Mouse (Mus musculus) heart, embryonic 16.5 days (tissue): ENCODE measurements at regions not wholly inside any gene's neighbourhood (a gene's known extent, or its start where the extent isn't known, plus 50 kb on each side); places are given as distances from the start of the nearest gene placed in this dataset.

ENCODE experiments used
- ATAC-seq: fragments of 200-750 bp; cut with Nextera tagmentation; replicated peaks from 2 replicates; pipeline ENCODE4 v1.8.0; 2017; ENCODE audit warnings: moderate number of reproducible peaks; ENCODE audit not compliant: insufficient read depth, low FRiP score; ENCODE audit errors: extremely low read depth
- H3K27ac ChIP-seq: fragments of 300-500 bp; sonication (generic); 2 replicates; pipeline ENCODE4 v1.5.1; 2014; ENCODE audit warnings: mild to moderate bottlenecking, low read length, control low read depth, moderate library complexity
- H3K27me3 ChIP-seq: fragments of 300-500 bp; sonication (generic); 2 replicates; pipeline ENCODE4 v1.6.1; 2014; ENCODE audit warnings: low read length, mixed read lengths; ENCODE audit not compliant: control insufficient read depth, insufficient read depth
- H3K36me3 ChIP-seq: fragments of 300-500 bp; sonication (generic); 2 replicates; pipeline ENCODE4 v1.6.1; 2014; ENCODE audit not compliant: control insufficient read depth, insufficient read depth
- H3K4me1 ChIP-seq: fragments of 300-500 bp; sonication (generic); 2 replicates; pipeline ENCODE4 v1.6.1; 2014; ENCODE audit warnings: low read length, mixed read lengths; ENCODE audit not compliant: control insufficient read depth, insufficient read depth
- H3K4me2 ChIP-seq: fragments of 300-500 bp; sonication (generic); 2 replicates; pipeline ENCODE4 v1.6.1; 2014; ENCODE audit warnings: low read depth, mild to moderate bottlenecking, control low read depth, low read length
- H3K4me3 ChIP-seq: fragments of 300-500 bp; sonication (generic); 2 replicates; pipeline ENCODE4 v1.5.1; 2014; ENCODE audit warnings: mild to moderate bottlenecking, control low read depth, low read length
- H3K9ac ChIP-seq: fragments of 300-500 bp; sonication (generic); 2 replicates; pipeline ENCODE4 v1.6.1; 2014; ENCODE audit warnings: low read length, control low read depth
- H3K9me3 ChIP-seq: fragments of 300-500 bp; sonication (generic); replicated peaks from 2 replicates; pipeline ENCODE4 v1.6.1; 2016; ENCODE audit warnings: low read length; ENCODE audit not compliant: control insufficient read depth
- WGBS: fragments of 180-500 bp; shearing (Covaris S2); extraction: QIAGEN DNeasy Blood & Tissue Kit; methylation state at CpG from one replicate; pipeline ENCODE4 v1.1.7; 2014; 5-methylcytosine and 5-hydroxymethylcytosine counted together

DNA sequence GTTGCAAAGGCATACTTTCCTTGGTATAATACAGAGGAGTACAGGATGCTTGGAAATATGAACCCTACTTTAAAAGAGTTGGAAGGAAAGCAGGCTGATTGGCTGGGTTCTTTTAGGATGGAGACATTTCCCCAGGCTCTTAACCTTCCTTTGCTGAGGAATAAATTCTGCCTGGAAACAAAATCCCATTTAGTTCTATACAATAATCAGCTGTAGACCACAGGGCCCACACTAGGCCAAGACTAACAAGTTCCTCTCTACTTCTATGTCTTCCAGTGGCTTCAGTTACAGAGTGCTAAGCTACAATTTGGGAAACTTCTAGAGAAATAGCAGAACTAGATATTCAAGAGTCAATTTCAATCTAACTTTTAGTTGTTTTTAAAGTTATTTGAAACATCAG, 384.6 kb upstream of the Xrcc4 start:
- Histone ChIP-seq H3K4me1 (no peaks in the 10 kb centered on the region), H3K27me3 (no peaks in the 10 kb centered on the region), H3K4me2 (no peak overlapping the region), H3K9ac (no peak overlapping the region), H3K27ac (no peak overlapping the region), H3K36me3 (no peaks in the 10 kb centered on the region), H3K9me3 (no peaks in the 10 kb centered on the region), H3K4me3 (no peak overlapping the region)
- ATAC-seq, result no peak

DNA sequence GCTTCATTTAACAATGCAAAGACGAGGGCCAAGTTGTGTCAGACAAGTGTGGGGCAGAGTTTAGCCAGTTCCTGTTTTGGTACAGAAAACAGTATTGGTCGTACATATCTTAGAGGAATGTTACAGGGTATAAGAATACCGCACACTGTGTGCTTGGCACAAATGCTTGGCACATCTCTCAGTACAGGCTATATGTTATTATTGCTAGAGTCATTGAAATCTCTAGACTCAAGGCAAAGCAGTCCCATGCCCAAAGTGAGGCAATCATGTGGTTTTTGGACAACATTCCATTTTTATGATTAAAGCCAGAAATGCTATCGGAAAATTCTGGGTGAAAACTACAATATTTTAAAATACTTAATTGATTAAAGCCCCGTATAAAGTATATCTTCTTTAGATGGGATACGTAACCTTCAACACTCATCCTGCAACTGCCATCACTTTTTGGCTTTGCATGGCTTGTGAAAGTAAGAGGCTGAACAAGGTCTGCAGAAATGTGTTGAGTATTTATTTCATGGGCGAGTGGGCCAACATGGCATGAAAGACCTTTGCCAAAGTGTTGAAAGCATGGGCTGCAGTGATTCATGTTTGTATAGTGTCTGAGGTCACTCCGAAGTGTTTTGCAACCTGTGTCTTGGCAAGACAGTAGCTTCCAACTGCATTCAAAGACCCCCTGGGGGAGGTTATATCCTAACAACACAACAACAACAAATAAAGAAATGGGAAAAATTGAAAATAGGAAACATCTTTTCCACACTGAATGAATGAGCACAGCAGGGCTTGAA, 383.8 kb upstream of the Xrcc4 start:
- 72% methylated on average over 8 of the region's 8 CpGs for WGBS
- Histone ChIP-seq H3K9ac (no peak overlapping the region), H3K4me3 (no peak overlapping the region), H3K36me3 (no peaks in the 10 kb centered on the region), H3K27me3 (no peaks in the 10 kb centered on the region), H3K4me1 (no peaks in the 10 kb centered on the region), H3K9me3 (no peaks in the 10 kb centered on the region), H3K4me2 (no peak overlapping the region), H3K27ac (no peak overlapping the region)
- ATAC-seq, result no peak

DNA sequence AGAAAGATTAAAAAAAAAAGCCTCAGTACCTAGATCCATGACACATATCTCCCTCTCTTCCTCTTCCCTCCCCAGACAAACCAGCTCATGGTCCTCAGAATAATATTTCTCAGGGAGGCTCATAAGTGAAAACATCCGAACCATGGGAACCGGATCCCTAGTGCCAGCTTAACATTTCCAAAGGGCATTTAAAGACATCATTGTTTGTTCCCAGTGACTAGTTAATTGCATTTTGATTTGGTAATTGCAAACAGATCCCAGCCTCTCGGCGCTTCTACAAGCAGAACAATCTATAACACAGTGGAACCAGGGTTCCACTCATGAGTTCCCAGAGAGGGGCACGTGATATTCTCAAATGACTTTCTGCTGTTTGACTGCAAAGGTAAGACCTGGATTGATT, 376.7 kb upstream of the Xrcc4 start:
- H3K27ac ChIP-seq, result no peak overlapping the region
- H3K4me1 ChIP-seq, result peaks cover 5% of the 10 kb centered on the region
- no peaks in the 10 kb centered on the region for H3K9me3 ChIP-seq
- no peak overlapping the region for H3K9ac ChIP-seq
- H3K4me3 ChIP-seq, result no peak overlapping the region
- WGBS, result 80% methylated on average over 5 of the region's 5 CpGs
- H3K27me3 ChIP-seq, result no peaks in the 10 kb centered on the region
- no peak overlapping the region for H3K4me2 ChIP-seq
- ATAC-seq, result no peak
- H3K36me3 ChIP-seq, result no peaks in the 10 kb centered on the region

DNA sequence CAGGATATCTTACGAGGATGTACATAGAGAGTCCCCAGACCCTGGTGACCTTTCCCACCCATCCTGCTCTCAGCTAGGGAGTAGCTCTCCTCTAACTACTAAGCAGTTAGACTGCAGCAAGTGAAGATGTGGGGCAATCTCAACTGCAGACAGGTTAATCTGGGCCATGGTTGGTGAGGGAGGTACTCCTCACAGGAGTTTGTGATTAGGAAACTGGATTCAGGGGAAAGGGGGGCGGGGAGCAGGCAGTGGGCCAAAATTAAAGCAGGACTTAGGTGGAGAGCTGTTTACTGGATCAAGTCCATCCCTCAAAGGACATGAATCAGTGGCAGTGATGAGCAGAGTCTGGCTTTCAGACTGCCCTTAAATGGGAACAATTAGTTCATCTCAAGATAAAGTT, 374.6 kb upstream of the Xrcc4 start:
- WGBS, result 43% methylated on average over 2 of the region's 2 CpGs
- no peaks in the 10 kb centered on the region for H3K9me3 ChIP-seq
- 0 out of 2 replicates have a peak, but pooled peaks have one; percentile 37 for ATAC-seq

DNA sequence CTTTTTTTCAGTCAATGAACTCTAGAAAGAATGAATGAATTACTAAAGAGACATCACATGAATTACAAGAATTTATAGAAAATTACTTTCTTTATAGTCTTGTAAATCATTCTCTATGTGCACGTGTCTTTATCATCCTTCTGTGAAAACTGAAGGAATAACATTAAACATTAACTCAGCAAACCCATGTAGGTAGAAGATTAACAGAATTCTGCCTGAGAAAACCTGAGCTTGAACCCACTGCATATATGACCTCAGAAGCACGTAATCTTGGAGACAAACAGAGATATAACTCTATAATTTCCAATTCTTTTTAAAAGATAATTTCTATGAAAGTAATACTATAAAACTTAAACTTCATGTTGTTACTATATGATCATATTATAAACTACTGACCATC, 374.0 kb upstream of the Xrcc4 start:
- Histone ChIP-seq H3K9ac (no peak overlapping the region), H3K36me3 (no peaks in the 10 kb centered on the region), H3K9me3 (no peaks in the 10 kb centered on the region), H3K4me2 (no peak overlapping the region), H3K27me3 (no peaks in the 10 kb centered on the region), H3K4me1 (peaks cover 5% of the 10 kb centered on the region), H3K27ac (no peak overlapping the region), H3K4me3 (no peak overlapping the region)
- ATAC-seq, result no peak
- 79% methylated on average over 2 of the region's 2 CpGs for WGBS

More for the DNA sequence above, 374.6 kb upstream of the Xrcc4 start:
- Histone ChIP-seq H3K27ac (no peak overlapping the region), H3K4me1 (peaks cover 5% of the 10 kb centered on the region), H3K4me2 (no peak overlapping the region), H3K4me3 (no peak overlapping the region), H3K9ac (no peak overlapping the region), H3K27me3 (no peaks in the 10 kb centered on the region), H3K36me3 (no peaks in the 10 kb centered on the region)

DNA sequence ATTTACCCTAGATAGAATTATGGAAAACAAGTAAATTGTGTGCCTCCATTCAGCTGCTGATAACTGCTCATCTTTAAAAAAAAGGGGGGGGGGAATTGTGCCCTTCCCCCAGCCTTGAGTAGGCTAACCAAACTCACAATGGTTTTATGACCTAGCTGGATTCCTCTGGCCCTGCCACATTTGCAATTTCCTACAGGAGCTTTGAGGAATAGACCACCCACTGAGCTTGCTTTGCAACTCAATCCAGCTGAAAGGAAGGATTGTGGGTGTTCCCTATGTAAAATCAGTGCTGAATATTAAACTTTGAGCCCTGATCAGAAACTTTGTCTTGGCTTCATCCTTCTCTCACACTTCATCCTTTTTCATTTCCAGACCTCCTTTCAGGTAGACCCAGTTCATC, 365.2 kb upstream of the Xrcc4 start:
- Histone ChIP-seq H3K4me3 (no peak overlapping the region), H3K9ac (no peak overlapping the region), H3K4me2 (no peak overlapping the region), H3K4me1 (no peaks in the 10 kb centered on the region), H3K27ac (no peak overlapping the region), H3K36me3 (no peaks in the 10 kb centered on the region), H3K27me3 (no peaks in the 10 kb centered on the region), H3K9me3 (peaks cover 4% of the 10 kb centered on the region; the same call in 1 of the 2 replicates)
- ATAC-seq, result no peak

DNA sequence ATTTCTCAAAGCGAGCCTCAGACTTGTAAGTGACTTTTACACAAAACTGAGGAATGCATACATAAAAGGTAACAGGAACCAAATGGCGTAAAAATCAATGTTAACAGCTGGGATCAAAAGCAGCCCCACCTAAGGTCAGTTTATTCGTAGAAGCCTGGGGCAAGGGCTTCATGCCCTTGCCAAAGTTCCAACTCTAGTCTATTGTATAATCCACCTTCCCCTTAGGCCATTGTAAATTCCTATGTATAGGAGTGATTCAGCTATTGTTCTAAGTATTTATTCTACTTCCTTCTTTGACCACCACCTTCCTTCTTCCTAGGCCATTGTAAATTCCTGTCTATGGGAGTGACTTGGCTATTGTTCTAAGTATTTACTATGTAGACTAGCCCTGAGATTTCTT, 337.5 kb upstream of the Xrcc4 start:
- WGBS, result 78% methylated on average over 3 of the region's 3 CpGs
- Histone ChIP-seq H3K36me3 (no peaks in the 10 kb centered on the region), H3K4me2 (no peak overlapping the region), H3K4me3 (no peak overlapping the region), H3K9ac (no peak overlapping the region), H3K9me3 (peaks cover 6% of the 10 kb centered on the region; the same call in 1 of the 2 replicates), H3K27me3 (no peaks in the 10 kb centered on the region), H3K27ac (no peak overlapping the region), H3K4me1 (no peaks in the 10 kb centered on the region)
- no peak for ATAC-seq

DNA sequence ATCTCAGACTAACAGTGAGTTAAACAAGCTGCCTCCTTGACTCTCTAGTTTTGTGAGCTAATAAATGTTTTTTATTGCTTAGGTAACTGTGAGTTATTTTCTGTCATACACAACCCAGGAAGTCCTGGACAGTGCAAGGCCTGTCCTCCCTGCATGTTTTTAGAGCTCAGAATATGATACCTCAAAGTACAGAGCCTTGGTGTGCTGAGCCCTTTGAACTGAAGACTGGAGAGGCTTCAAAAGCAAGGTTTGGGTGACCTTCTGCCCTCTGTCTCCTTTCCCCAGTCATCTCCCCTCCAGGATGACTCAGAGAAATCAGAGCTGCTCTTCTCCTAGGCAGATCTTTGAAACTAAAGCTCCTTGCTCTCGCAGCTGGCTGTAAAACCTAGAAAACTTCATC, 336.0 kb upstream of the Xrcc4 start:
- Histone ChIP-seq H3K27me3 (no peaks in the 10 kb centered on the region), H3K4me2 (no peak overlapping the region), H3K27ac (no peak overlapping the region), H3K36me3 (no peaks in the 10 kb centered on the region), H3K9ac (no peak overlapping the region), H3K4me3 (no peak overlapping the region), H3K9me3 (peaks cover 6% of the 10 kb centered on the region; the same call in 1 of the 2 replicates), H3K4me1 (no peaks in the 10 kb centered on the region)
- WGBS, result 59% methylated on average over 1 of the region's 1 CpGs
- ATAC-seq, result no peak

DNA sequence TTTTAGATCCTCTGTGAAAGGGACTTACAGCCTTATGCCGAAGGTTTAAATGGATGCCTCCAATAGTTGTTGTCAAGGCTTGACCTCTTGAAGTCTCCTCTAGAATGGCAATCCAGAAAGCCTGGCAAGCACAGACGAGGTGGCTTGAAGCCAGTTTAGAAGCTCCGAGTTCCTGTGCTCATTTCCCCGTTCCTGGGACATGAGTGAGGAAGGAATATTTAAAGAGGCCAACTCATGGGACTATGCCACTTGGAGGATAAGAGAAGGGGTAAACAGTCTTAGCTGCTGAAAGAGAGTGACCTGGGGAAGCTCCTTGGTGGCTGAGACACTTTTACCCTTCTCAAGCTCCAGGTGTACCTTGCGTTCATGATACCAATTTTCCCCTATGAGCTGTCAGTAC, 335.1 kb upstream of the Xrcc4 start:
- Histone ChIP-seq H3K9me3 (peaks cover 5% of the 10 kb centered on the region; the same call in 1 of the 2 replicates), H3K4me1 (no peaks in the 10 kb centered on the region), H3K4me2 (no peak overlapping the region), H3K9ac (no peak overlapping the region), H3K27ac (no peak overlapping the region), H3K4me3 (no peak overlapping the region), H3K36me3 (no peaks in the 10 kb centered on the region), H3K27me3 (no peaks in the 10 kb centered on the region)
- WGBS, result 68% methylated on average over 5 of the region's 5 CpGs
- ATAC-seq, result no peak
